Mouse (Mus musculus): ENCODE measurements at regions not wholly inside any gene's neighbourhood (a gene's known extent, or its start where the extent isn't known, plus 50 kb on each side); places are given as distances from the start of the nearest gene placed in this dataset.
A peak's percentile ranks its signal among the peaks of the same experiment; 100 is the strongest.

DNA sequence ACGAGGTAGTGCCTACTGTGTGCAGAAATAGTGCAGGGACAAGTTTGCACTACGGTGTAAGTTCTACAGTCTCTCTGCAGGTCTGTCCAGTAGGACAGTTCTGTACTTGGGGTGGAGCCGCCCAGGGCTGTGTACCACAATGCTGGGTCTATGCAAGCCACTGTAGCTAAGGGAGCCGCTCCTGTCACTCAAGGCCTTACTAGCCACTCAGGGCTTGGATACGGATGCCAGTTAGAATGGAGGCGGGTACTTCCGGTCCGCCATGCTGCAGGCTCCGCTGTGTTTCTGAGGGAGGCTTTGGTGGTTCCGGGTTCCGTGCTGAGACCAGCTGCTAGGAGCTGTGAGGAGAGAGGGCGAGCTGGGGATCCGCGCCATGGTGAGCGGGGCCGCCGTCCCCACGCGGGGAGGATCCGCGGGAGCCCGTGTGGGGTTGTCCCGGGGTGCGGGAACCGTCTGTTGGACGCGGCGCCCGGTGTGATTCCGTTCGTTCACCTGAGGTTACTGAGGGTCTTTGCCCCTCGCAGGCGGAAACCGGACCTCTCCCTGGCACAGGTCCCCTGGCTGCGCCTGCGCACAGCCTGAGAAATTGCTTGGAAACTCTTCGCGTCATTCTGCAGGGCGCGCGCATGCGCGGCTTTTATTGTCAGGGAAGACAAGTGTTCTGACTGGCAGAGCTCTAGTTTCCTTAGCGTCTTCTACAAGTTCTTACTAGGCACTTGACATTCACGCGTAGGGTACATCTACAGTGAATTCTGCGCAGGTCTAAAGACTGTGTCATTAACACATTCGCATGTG is 51.0 kb upstream of the Zfp873 start:
- peak; percentile 79 for DNase-seq (ENCODE audit: low read depth, low spot score)
